Mouse (Mus musculus): Measurements from ENCODE around the gene Nr4a1.

Gene Nr4a1

GRCm38 (mm10) chr15:101315832-101316231 is 61.8 kb downstream of the Nr4a1 start:
- peak; percentile 75 to 87 for DNase-seq (ENCODE audit: low spot score in 2 of 2)

GRCm38 (mm10) chr15:101316279-101316912 is 62.3 kb downstream of the Nr4a1 start:
- DNase-seq (ENCODE audit: low spot score in 2 of 2), result no peak

GRCm38 (mm10) chr15:101316913-101317813 is 63.1 kb downstream of the Nr4a1 start:
- no peak for DNase-seq (ENCODE audit: low spot score in 2 of 2)

- DNase-seq (ENCODE audit: low spot score in 2 of 2), result no peak
These were observed 63.9 kb downstream of the Nr4a1 start for GRCm38 (mm10) chr15:101317814-101318500.

- no peak for DNase-seq (ENCODE audit: low spot score in 2 of 2)
These were observed 65.1 kb downstream of the Nr4a1 start for GRCm38 (mm10) chr15:101318889-101319765.

- no peak for DNase-seq (ENCODE audit: low spot score in 2 of 2)
These were observed 66.0 kb downstream of the Nr4a1 start for GRCm38 (mm10) chr15:101320010-101320617.

GRCm38 (mm10) chr15:101320618-101321041 is 66.6 kb downstream of the Nr4a1 start:
- peak in 1 of 2 experiments; percentile 35 for DNase-seq (ENCODE audit: low spot score in 2 of 2)

GRCm38 (mm10) chr15:101321126-101321525 is 67.1 kb downstream of the Nr4a1 start:
- no peak for DNase-seq (ENCODE audit: low spot score in 2 of 2)

GRCm38 (mm10) chr15:101322106-101322505 is 68.0 kb downstream of the Nr4a1 start:
- DNase-seq (ENCODE audit: low spot score in 2 of 2), result no peak

GRCm38 (mm10) chr15:101322640-101323039 is 68.6 kb downstream of the Nr4a1 start:
- DNase-seq (ENCODE audit: low spot score in 2 of 2), result no peak

- no peak for DNase-seq (ENCODE audit: low spot score in 2 of 2)
These were observed 69.4 kb downstream of the Nr4a1 start for GRCm38 (mm10) chr15:101323511-101323910.

All from natural killer cell, adult 2 months (primary cell).